Mouse (Mus musculus) megakaryocyte-erythroid progenitor cell, adult 5-6 weeks (primary cell): ENCODE data around the gene Clec16a. TPM values are rescaled to one million over a fixed set of nuclear protein-coding genes. Genes with fewer than 3 reads are reported as not detected.
A peak's percentile ranks its signal among the peaks of the same experiment; 100 is the strongest.

Source experiments
- ATAC-seq: replicated peaks from 2 replicates; pipeline ENCODE4 v1.8.0; 2016; ENCODE audit warnings: mild to moderate bottlenecking, inconsistent platforms; ENCODE audit not compliant: severe bottlenecking, poor library complexity, low FRiP score, low TSS enrichment
- total RNA-seq, 2 experiments: library from RNA; stranded (forward) in 1 of 2; stranded (reverse) in 1 of 2; fragments of 200-1000, 215-1000 nt in 1 of 2; fragments of >200 nt in 1 of 2; fragmentation: Nextera tagmentation in 1 of 2; gene quantifications; 2 replicates each; pipeline ENCODE4 v1.2.3; 2014 to 2017

Gene Clec16a
- total RNA-seq, 2 experiments from 2014 or later, result 6.3 to 13.2 TPM

GRCm38 (mm10) chr16:10700160-10700559 lies 155.0 kb downstream of the Clec16a start:
- no peak for ATAC-seq

- no peak for ATAC-seq
Observed at GRCm38 (mm10) chr16:10702399-10702798, 157.3 kb downstream of the Clec16a start.

GRCm38 (mm10) chr16:10703932-10704331 lies 158.8 kb downstream of the Clec16a start:
- no peak for ATAC-seq

- ATAC-seq, result no peak
Observed at GRCm38 (mm10) chr16:10705396-10705795, 160.3 kb downstream of the Clec16a start.

- ATAC-seq, result no peak
Observed at GRCm38 (mm10) chr16:10711524-10711923, 166.4 kb downstream of the Clec16a start.

GRCm38 (mm10) chr16:10713041-10713440 lies 167.9 kb downstream of the Clec16a start:
- no peak for ATAC-seq

- no peak for ATAC-seq
Observed at GRCm38 (mm10) chr16:10713441-10714239, 168.5 kb downstream of the Clec16a start.

- no peak for ATAC-seq
Observed at GRCm38 (mm10) chr16:10715211-10715610, 170.1 kb downstream of the Clec16a start.

- no peak for ATAC-seq
Observed at GRCm38 (mm10) chr16:10715632-10716031, 170.5 kb downstream of the Clec16a start.

- no peak for ATAC-seq
Observed at GRCm38 (mm10) chr16:10716696-10717095, 171.6 kb downstream of the Clec16a start.

- no peak for ATAC-seq
Observed at GRCm38 (mm10) chr16:10719971-10720370, 174.8 kb downstream of the Clec16a start.

- ATAC-seq, result no peak
Observed at GRCm38 (mm10) chr16:10722882-10723544, 177.9 kb downstream of the Clec16a start.

GRCm38 (mm10) chr16:10723816-10724647 lies 178.9 kb downstream of the Clec16a start:
- no peak for ATAC-seq

GRCm38 (mm10) chr16:10725156-10725555 lies 180.0 kb downstream of the Clec16a start:
- 0 out of 2 replicates have a peak, but pooled peaks have one; percentile 57 for ATAC-seq

- ATAC-seq, result no peak
Observed at GRCm38 (mm10) chr16:10727630-10728029, 182.5 kb downstream of the Clec16a start.

- no peak for ATAC-seq
Observed at GRCm38 (mm10) chr16:10728886-10729285, 183.7 kb downstream of the Clec16a start.

GRCm38 (mm10) chr16:10730941-10731340 lies 185.8 kb downstream of the Clec16a start:
- ATAC-seq, result no peak

- ATAC-seq, result peak; percentile 77
Observed at GRCm38 (mm10) chr16:10731785-10732184, 186.6 kb downstream of the Clec16a start.

GRCm38 (mm10) chr16:10732421-10732820 lies 187.3 kb downstream of the Clec16a start:
- ATAC-seq, result peak; percentile 92

- ATAC-seq, result no peak
Observed at GRCm38 (mm10) chr16:10735781-10736180, 190.6 kb downstream of the Clec16a start.
